Mouse (Mus musculus) G1E (cell line): ENCODE data around the gene Hexim2.

Source experiments
- CTCF ChIP-seq: IDR thresholded peaks from 2 replicates; pipeline ENCODE4 v1.5.1; 2012; ENCODE audit warnings: low read depth, low read length, inconsistent platforms, mixed read lengths
- GATA1 ChIP-seq: IDR thresholded peaks from 2 replicates; pipeline ENCODE4 v1.6.1; 2012; ENCODE audit warnings: borderline replicate concordance, low read length, inconsistent platforms, mixed read lengths
- GATA2 ChIP-seq: IDR thresholded peaks from 2 replicates; pipeline ENCODE4 v1.6.1; 2012; ENCODE audit warnings: low read depth, low read length, inconsistent platforms, borderline replicate concordance
- POLR2AphosphoS5 ChIP-seq: IDR thresholded peaks from 2 replicates; pipeline ENCODE4 v1.6.1; 2012; ENCODE audit warnings: low read depth, low read length, inconsistent platforms; ENCODE audit not compliant: insufficient replicate concordance
- TAL1 ChIP-seq: conservative IDR thresholded peaks from 2 replicates; pipeline ENCODE4 v1.6.1; 2012; ENCODE audit warnings: low read depth, low read length, inconsistent platforms, mixed read lengths

GRCm38 (mm10) chr11:103105180-103105725 is 27.0 kb upstream of the Hexim2 start:
- TF ChIP-seq CTCF (no peak), GATA1 (no peak), POLR2AphosphoS5 (no peak), TAL1 (no peak), GATA2 (no peak)
